Mouse (Mus musculus) macrophage (primary cell): ENCODE results near the gene Spata17. TPM values are rescaled to one million over a fixed set of nuclear protein-coding genes. Genes with fewer than 3 reads are reported as not detected.

Source experiments
- H3K27ac ChIP-seq: fragments of 350-480 bp; formaldehyde crosslinking; 2 replicates; pipeline ENCODE4 v1.9.0; 2021
- H3K36me3 ChIP-seq: fragments of 350-480 bp; formaldehyde crosslinking; 2 replicates; pipeline ENCODE4 v1.9.0; 2021; ENCODE audit errors: inconsistent target
- H3K4me3 ChIP-seq: fragments of 350-480 bp; formaldehyde crosslinking; 2 replicates; pipeline ENCODE4 v1.9.0; 2021; ENCODE audit errors: inconsistent target
- H3K79me2 ChIP-seq: fragments of 350-480 bp; formaldehyde crosslinking; 2 replicates; pipeline ENCODE4 v1.9.0; 2021; ENCODE audit errors: inconsistent target
- WGBS: methylation state at CpG from one replicate; pipeline ENCODE4 v1.1.7; 2026; ENCODE audit warnings: inconsistent platforms; ENCODE audit not compliant: missing documents; 5-methylcytosine and 5-hydroxymethylcytosine counted together
- polyA plus RNA-seq: library from polyadenylated mRNA; stranded (reverse); fragments of 250-400 nt; gene quantifications from 3 replicates; pipeline ENCODE4 v1.2.4, GENCODE M21; 2018; ENCODE audit warnings: inconsistent platforms

Spata17 gene
- polyA plus RNA-seq, 1 experiment from 2014 or later = not detected

DNA sequence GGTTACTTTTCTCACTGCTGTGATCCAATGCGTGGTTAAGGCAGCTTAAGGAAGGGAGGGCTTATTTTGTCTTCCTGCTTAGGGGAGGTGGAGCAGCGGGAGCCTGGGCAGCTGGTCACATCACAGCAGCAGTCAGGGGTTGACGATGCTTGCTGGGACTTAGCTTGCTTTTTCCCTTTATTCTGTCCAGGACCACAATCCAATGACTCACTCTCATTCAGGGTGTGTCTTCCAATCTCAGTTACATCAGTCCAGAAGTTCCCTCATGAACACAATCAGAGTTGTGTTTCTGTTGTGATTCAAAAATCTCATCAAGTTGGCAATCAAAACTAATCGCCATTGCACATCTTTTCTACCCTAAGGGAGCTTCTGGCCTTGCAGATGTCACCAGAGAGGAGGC, 199.1 kb downstream of the Spata17 start:
- 58% methylated on average over 4 of the region's 4 CpGs for WGBS
- H3K4me3 ChIP-seq = no peak overlapping the region

DNA sequence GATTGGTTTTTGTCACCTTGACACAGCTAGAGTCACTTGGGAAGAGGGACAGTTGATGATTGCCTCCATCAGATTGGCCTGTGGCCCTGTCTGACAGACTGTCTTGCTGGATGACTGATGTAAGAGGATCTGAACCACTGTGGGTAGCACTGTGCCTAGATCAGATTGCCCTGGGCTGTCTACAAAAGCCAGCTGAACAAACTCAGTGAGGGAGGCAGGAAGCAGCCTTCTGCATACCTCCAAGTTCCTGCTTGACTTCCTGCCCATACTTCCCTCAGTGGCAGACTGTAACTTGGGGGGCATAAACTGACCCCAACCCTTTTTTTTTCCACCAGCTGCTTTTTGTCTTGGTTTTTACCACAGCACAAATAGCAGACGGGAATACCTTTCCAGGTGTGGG, 199.6 kb downstream of the Spata17 start:
- Histone ChIP-seq H3K27ac (no peak overlapping the region), H3K4me3 (no peak overlapping the region), H3K79me2 (no peaks in the 10 kb centered on the region), H3K36me3 (no peaks in the 10 kb centered on the region)
- WGBS = 75% methylated on average over 1 of the region's 1 CpGs

More for the DNA sequence above, 199.1 kb downstream of the Spata17 start:
- no peaks in the 10 kb centered on the region for H3K79me2 ChIP-seq
- no peaks in the 10 kb centered on the region for H3K36me3 ChIP-seq
- H3K27ac ChIP-seq = no peak overlapping the region

DNA sequence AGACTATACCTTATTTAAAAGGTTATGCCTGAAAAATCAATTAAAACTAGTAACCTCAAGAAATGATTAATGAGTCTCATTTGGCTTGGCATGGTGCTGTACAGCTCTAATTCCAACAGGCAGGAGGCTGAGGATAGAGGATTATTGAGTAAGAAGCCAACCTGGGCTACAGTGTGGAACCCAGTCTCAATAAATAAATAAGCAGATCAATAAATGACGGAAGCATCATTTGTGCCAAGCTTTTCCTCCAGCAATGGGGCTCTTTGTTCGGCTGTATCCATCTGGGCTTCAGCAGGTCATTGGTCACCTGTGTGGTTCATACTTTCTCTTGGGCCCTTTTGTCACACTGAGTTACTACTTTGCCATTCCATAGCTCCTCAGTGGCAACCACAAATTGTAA, 201.1 kb downstream of the Spata17 start:
- 82% methylated on average over 2 of the region's 2 CpGs for WGBS
- no peak overlapping the region for H3K27ac ChIP-seq

DNA sequence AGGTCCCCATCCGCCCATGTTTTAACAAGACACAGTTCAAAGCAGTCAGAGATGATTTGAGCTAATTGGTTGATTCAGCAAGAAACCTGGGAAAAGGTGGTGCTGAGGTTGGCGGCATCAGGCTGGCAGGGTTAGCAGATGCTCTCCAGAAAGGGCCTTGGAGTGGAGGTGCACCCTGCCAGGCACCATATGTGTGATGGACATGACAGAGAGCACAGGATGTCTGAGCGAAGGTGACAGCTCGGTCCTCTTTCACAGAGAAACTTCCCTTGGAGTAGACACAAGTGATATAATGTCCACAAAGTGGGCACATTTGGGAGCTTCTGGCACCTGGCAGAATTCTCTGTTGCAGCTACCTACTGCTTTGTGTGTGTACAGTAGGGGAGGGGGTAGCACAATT, 203.7 kb downstream of the Spata17 start:
- Histone ChIP-seq H3K36me3 (no peaks in the 10 kb centered on the region), H3K4me3 (no peak overlapping the region)
- WGBS = 96% methylated on average over 4 of the region's 4 CpGs

More for the DNA sequence above, 201.1 kb downstream of the Spata17 start:
- Histone ChIP-seq H3K36me3 (no peaks in the 10 kb centered on the region), H3K79me2 (no peaks in the 10 kb centered on the region), H3K4me3 (no peak overlapping the region)

DNA sequence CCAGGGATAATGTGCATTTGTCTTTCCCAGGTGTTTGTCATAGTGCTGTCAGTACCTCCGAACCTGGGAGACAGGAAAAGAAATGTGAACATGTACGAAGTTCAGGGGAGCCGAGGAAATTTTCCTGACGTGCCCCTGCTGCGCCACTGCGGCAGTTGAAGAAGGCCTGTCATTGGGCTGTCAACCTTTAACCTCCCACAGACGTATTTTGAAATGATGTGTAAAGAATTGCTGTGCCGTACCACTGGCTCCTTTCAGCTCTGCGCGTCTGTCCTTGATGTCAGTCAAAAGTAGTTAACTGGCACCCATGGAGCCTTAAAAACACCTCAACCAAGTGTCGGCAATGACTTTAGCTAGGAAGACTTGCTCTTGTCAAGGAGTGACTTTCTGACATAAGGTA, 205.2 kb downstream of the Spata17 start:
- H3K36me3 ChIP-seq = no peaks in the 10 kb centered on the region
- H3K27ac ChIP-seq = no peak overlapping the region
- 93% methylated on average over 11 of the region's 11 CpGs for WGBS
- no peak overlapping the region for H3K4me3 ChIP-seq
- H3K79me2 ChIP-seq = no peaks in the 10 kb centered on the region

More for the DNA sequence above, 203.7 kb downstream of the Spata17 start:
- Histone ChIP-seq H3K79me2 (no peaks in the 10 kb centered on the region), H3K27ac (no peak overlapping the region)

DNA sequence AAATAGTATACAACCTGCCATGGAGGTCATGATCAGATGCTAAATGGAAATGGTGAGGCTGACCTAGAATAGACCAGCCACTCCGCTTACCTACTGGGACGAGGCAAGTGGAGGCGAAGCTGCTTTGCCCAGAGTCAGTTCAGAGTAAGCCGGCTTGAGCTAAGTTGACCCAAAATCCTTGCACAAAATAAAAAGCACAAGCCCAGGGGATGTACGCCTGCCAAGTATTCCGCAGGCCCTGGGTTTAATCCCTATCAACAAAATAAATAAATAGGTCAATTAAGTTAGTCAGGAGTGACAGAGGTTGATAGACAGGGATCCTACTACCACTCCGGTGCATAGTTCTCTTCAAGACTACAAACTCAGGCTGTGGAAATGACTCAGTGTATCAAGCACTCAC, 207.0 kb downstream of the Spata17 start:
- no peaks in the 10 kb centered on the region for H3K79me2 ChIP-seq
- H3K4me3 ChIP-seq = no peak overlapping the region
- 91% methylated on average over 7 of the region's 7 CpGs for WGBS
- no peaks in the 10 kb centered on the region for H3K36me3 ChIP-seq
- H3K27ac ChIP-seq = no peak overlapping the region

DNA sequence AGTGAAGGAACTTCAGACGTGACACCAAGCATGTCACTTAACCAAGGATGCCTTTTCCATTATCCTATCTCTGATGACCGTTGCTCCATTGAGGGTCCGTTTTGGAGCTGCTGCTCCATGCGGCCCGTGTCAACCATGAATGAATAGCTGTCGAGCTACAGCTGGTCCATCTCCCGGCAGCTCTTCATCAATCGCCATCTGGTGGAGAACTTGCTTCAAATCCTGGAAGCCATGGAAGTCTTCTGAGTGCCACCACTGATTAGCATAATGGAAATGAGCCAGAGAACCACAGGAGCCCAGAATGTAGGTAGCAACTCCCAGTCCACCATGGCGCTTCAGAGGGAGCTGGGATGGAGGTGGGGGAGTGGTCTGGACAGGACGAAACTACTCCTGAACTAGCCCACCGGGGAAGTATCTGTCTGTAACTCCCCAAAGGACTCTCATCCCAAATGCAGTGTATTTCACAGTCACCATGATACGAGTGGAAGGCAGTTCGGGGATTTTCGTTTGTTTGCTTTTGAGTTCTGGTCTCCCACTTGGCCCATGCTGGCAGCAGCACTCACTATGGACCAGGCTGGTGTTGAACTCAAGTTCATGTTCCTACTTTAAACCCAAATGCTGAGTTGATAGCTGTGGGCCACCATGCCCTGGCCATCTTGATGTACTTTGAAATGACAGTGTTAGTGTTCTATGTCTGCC, 208.9 kb downstream of the Spata17 start:
- 84% methylated on average over 14 of the region's 14 CpGs for WGBS
- H3K79me2 ChIP-seq = no peaks in the 10 kb centered on the region
- no peak overlapping the region for H3K27ac ChIP-seq
- no peak overlapping the region for H3K4me3 ChIP-seq
- H3K36me3 ChIP-seq = no peaks in the 10 kb centered on the region

DNA sequence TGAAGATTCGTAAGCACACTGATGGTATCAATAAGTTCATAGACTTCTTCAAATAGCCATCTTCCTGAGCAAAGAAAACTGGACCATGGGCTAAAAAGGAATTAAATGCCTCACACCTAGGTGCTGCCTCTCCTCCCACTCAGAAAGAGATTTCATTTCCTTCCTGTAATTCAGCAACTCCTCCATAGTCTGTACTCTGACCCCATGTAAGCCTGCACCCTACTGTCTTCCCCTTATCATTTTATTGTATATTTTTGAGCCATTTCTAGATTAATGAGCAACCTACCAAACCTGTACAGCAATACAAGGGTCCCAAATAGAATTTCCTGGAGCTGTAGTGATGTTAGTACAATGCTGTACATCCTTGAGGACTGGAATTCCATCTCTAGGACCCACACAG, 211.0 kb downstream of the Spata17 start:
- Histone ChIP-seq H3K36me3 (no peaks in the 10 kb centered on the region), H3K79me2 (no peaks in the 10 kb centered on the region), H3K27ac (no peak overlapping the region), H3K4me3 (no peak overlapping the region)
- 93% methylated on average over 1 of the region's 1 CpGs for WGBS

DNA sequence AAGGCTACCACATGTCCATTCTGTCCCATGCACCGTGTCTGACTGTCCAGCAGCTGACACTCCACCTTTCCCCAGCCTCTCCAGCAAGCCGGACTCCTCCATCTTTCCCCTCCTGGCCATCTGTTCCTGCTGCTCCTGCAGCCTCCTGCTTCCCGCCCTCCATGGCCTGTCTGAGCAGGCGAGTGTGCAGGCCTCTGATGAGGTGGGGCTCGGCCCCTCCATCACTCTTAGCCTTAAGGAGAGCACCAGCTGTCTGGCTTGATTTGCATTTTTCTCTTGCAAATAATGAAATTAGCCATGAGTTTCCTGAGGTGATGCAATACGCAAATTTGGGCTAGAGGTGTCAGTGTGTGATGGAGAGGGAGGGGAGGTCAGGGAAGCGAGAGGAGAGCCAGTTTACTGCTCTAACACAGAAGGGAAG, 211.8 kb downstream of the Spata17 start:
- 77% methylated on average over 6 of the region's 7 CpGs for WGBS
- no peaks in the 10 kb centered on the region for H3K36me3 ChIP-seq
- no peak overlapping the region for H3K4me3 ChIP-seq
- H3K27ac ChIP-seq = no peak overlapping the region
- no peaks in the 10 kb centered on the region for H3K79me2 ChIP-seq

DNA sequence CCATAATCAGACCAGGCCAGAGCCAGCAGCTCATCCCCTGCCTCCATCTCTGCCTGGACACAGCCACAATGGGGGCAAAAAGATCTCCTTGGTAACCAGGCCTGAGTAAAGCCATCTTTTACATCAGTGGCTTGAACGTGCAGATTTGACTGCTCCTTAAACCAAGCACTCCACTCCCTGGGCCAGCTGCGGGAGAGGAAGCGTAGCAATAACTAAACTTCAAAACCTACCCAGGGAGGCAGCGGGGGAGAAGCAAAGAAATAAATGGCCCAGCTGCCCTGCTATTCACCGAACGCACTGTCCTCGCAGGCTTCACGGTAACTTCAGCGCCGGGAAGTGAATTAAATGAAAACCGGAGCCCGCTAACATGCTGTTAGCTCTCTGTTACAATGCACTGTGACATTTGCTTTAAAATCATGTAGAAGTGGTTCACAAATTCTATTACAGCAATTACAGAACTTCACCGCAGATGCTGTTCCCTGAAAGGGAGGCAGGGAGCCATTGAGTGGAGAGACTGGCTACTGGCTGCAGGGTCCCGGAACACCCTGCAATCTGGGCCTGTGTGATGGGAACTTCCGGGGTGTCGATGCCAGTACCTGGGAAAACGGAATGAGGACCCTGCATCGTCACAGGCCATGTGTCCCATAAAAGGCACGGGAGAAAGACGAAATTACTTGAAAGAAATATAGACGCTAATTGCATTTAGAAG, 217.5 kb downstream of the Spata17 start:
- H3K36me3 ChIP-seq = no peaks in the 10 kb centered on the region
- WGBS = 93% methylated on average over 21 of the region's 21 CpGs
- no peak overlapping the region for H3K27ac ChIP-seq

More for the DNA sequence above, 217.5 kb downstream of the Spata17 start:
- Histone ChIP-seq H3K79me2 (no peaks in the 10 kb centered on the region), H3K4me3 (no peak overlapping the region)

Other genes with a start within 250 kb of the Spata17 start
- gene D1Pas1, start 248.0 kb downstream of the Spata17 start, polyA plus RNA-seq = not detected in 3 replicates
- 9.0 to 11.1 TPM (median 10.0 TPM) in 3 replicates for gene Gpatch2, start within 50 bp of the Spata17 start, polyA plus RNA-seq